Mouse (Mus musculus) brain, embryonic 14.5 days (tissue): ENCODE measurements at regions not wholly inside any gene's neighbourhood (a gene's known extent, or its start where the extent isn't known, plus 50 kb on each side); places are given as distances from the start of the nearest gene placed in this dataset.

Experiments
- DNase-seq: peaks from one replicate; pipeline ENCODE4 v3.0.0-alpha.2; 2011; ENCODE audit warnings: low read depth
- CTCF ChIP-seq: fragments of 200-500 bp; IDR thresholded peaks from 2 replicates; pipeline ENCODE4 v1.5.1; 2012; ENCODE audit warnings: inconsistent platforms, mild to moderate bottlenecking, moderate library complexity, borderline replicate concordance; ENCODE audit not compliant: insufficient read depth, insufficient read length; ENCODE audit errors: extremely low read depth
- POLR2A ChIP-seq: fragments of 200-500 bp; IDR thresholded peaks from 2 replicates; pipeline ENCODE4 v1.6.1; 2012; ENCODE audit warnings: mild to moderate bottlenecking, inconsistent platforms, borderline replicate concordance; ENCODE audit not compliant: poor library complexity, insufficient read depth, insufficient read length, severe bottlenecking; ENCODE audit errors: extremely low read depth

DNA sequence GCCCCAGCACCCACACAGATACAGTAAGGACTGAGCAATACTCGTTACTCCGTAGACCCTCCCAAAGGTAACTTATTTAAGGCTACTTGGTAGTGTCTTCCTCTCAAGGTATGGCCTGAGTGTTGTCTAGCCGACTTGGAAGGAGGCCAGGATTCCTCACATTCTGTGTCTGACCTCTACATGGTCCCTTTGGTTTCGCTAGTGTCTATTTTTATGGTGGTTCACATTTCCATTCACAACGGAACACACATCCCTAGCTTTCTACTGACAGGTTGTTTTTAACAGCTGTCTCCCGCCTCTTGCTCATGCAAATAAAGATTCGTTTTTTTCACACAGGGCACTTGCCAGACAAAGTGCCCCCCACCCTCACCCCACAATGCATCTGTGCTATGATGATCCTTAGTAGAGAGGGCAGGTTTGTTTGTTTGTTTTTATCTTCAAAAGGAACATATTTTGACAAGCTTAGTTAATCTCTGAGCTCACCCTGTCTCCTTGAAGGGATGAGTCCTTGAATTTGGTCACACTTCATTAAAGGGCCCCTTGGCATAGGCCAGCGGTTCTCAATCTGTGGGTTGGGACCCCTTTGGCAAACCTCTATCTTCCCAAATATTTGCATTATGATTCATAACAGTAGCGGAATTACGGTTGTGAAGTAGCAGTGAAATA lies 52.7 kb downstream of the Phlda1 start:
- DNase-seq = no peak
- no peak for TF ChIP-seq CTCF

DNA sequence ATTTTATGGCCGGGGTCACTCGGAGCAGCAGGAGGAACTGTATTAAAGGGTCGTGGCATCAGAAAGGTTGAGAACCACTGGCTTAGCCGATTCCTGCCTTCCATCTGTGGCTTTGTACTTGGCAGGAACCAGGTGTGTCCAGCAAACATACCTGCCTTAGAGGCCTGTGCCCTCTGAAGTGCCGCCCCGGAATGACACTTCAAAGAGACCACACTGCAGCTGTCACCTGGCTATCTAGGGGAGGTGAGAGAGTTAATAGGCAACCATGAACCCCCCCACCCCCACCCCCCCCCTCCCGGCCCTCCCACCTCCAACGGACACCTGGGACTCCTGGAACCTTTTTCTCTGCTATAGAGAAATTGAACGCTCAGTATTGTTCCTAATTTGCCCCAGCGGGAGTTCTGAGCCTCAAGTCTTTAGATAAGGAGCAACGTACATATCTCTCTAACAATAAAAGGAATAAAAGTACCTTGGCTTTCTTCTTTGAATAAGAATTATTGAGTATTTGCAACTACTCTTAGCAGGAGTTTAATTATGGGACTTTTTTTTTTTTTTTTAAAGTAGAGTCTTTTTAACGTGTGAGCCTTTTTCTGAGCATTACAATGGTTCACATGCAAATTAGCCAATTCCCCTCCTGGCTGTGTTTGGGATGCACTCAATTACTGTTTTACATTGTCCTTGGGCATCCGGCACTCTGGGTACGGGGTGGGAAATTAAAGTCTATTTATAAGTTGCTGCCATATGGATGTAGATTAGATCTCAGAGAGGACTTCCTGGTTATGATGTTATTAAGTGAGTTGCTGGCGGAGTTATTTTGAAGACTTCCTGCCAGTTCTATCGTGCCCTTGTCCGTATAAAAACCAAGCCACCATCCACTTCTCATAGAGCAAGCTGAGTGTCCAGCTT lies 53.5 kb downstream of the Phlda1 start:
- peak; percentile 55 for DNase-seq

DNA sequence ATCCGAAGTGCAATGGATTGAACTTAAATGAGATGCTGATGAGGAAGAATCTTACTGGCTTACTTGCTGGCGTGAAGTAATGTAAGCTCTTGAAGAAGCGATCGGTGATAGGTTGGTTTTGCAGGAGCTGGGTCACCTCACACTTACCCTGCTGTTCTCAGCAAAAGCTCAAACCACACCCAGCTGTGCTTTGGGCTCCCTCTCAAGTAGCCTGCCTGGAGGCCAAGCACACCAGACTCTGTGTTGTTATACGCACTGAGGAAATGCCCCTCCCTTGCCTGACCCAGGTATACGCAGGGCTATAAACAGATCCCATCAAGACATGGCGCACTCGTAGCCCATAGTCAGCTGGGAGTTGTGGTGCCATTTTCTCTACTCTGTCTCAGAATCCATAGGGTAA lies 56.5 kb downstream of the Phlda1 start:
- no peak for TF ChIP-seq CTCF
- TF ChIP-seq POLR2A = no peak
- no peak for DNase-seq

More for the DNA sequence above, 53.5 kb downstream of the Phlda1 start:
- no peak for TF ChIP-seq POLR2A
- no peak for TF ChIP-seq CTCF

DNA sequence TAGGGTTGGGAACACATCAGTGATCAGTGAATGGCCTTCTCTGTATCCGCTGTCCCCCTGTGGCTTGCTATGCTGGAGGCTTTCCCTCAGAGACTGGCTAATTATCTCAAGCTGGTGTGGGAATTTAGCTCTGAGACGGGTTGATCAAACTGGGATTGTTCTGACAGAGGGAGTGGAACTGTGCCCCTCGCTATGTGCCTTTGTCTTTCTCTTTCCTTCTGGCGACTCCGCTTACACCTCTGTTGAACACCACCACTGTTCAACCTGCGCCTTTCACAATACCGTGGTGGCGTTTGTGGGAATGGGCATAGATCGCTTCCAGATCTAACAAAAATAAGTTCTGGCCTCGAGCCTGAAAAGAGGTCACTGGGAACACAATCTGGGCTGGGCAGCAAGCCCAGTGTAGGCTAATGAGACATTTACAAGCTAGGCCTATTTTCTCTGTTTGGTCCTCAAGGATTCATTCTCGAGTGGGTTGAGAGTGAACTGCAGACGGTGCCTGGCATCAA lies 60.8 kb downstream of the Phlda1 start:
- peak; percentile 96 for DNase-seq
- TF ChIP-seq CTCF (no peak), POLR2A (no peak)

DNA sequence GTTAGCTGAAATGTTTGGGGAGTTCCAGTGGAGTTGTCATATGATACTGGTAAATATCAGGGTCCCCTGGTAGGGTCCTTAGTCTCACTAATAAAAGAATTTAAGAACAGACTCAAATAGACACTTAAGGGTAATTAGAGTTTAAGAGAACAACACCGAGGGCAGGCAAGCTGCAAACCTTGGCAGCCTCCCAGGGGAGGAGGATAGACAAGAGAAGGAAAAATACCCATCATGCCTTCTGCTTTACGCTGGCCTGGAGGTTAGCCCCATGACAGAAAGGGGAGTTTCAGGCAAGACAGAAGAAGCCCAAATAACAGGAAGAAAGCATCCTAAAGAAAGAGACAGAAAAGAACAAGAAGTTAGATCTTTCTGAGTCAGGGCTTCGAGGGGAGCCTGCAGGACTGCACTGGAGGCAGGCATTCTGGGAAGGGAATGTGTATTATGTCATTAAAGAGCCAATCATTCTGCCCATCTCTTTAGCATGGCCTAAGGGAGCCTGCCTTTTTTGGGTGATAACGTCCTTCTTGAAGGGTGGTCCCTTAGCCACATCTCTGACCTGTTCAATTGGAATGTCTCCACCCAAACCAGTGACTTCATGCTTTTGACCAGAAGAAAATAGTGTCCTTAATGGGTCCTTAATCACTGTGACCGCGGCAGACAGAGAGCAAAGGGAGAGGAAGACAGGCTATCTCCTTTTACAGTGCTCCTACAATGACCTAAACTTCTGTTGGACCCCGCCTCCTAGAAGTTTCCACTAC lies 64.6 kb downstream of the Phlda1 start:
- DNase-seq = peak; percentile 52
- no peak for TF ChIP-seq POLR2A
- TF ChIP-seq CTCF = no peak

DNA sequence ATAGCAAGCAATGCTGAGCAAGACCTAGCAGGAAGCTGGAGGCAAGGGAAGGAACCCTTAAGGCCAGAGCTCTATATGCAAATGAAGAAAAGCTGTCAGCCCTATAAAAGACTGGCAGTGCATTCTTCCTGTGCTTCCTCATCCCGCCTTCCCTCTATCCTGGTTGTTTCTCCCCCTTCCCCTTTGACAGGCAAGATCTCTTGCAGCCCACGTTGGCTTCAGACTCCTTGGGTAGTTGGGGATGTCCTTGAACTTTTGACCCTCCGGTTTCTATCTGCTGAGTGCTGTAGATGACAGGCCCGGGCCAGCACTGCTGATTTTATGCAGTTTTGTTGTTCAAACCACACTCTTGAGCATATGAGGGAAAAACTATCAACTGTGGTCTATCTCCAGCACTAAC lies 68.1 kb downstream of the Phlda1 start:
- TF ChIP-seq CTCF = no peak

DNA sequence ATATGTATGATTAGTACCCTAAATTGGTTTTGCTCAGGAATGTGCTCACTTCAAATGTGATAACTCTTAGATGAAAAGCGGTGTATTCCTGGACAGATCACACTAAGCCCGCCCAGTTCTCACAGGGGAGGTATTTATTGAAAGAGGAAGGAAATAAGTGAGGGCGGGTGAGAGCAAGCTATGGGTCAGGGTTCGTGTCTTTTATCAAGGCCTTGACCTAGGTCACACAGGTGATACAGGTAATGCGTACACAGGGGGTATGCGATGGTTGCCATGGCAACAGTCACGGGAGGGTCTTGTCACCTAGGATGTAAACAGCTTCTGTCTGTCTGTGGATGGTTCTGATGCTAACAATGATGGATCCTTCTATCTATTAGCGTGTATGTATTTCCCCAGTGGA lies 68.7 kb downstream of the Phlda1 start:
- DNase-seq = no peak
- TF ChIP-seq POLR2A (no peak), CTCF (no peak)

More for the DNA sequence above, 68.1 kb downstream of the Phlda1 start:
- no peak for DNase-seq

DNA sequence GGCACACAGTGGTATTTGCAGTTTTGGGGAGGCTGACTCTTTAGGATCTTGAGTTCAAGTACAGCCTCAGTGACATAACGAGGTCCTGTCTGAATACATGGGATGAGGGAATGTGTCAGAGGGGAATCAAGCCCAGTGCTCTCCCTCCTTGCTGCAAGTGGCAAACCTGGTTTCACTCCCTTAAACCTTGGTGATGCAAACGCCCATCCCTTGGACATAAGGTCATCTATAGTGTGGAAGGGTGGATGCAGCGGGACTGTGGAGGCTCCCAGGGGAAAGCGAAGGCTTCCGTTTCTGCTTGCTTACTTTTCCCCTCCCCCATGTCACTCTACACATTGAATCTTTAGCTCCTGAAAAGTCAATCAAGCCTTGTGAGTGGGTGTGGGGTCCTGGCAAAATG lies 69.2 kb downstream of the Phlda1 start:
- no peak for DNase-seq
- TF ChIP-seq POLR2A = no peak
- no peak for TF ChIP-seq CTCF

DNA sequence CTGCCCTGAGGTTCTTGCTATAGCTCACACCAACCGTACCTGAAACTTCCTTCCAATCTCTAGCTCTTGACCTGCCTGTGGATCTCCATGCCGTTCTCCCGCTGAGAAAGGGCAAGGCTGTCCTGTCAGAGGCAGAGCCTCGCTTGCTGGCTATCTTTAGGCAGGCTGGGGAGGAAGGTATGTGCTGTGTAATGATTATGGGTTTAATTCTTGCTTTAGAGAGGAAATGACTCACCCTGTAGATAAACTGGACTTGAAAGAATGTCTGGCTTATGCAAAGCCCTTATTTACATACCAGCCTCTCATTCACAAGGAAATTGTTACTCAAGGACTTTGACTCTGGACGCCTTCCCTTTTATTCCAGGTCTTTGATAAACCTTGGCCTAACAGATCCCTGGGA lies 69.8 kb downstream of the Phlda1 start:
- TF ChIP-seq CTCF (no peak), POLR2A (no peak)
- DNase-seq = no peak

DNA sequence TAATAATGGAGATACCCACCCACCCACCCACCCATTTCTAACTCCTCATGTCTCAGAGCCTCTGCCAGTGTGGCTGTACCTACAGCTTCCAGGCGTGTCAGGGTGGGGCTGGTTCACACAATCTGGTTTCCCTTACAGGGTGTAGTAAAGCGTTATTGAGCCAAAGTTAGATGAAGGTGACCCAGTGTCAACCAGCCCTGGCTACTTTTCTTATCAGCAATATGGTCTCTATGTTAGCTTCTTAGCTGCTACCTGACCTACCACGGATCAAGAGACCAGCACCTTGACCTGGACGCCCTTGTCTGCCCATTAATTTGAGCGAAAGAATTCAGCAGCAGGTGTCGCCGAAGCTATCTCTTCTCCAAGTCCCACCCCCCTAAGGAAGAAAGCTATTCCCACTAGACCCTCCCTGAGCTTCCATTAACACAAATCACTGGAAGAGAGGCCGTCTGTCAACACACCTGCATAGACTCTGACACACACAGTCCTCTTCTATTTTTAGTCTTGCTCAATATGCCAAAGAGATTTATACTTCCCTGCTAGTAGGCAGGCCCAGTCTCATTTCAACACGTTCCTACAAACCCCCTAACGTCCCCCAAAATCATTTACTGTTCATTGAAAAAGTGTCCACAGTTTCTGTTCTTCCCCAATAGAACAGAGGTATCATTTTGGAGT lies 70.4 kb downstream of the Phlda1 start:
- DNase-seq = no peak
- TF ChIP-seq POLR2A (no peak), CTCF (no peak)

DNA sequence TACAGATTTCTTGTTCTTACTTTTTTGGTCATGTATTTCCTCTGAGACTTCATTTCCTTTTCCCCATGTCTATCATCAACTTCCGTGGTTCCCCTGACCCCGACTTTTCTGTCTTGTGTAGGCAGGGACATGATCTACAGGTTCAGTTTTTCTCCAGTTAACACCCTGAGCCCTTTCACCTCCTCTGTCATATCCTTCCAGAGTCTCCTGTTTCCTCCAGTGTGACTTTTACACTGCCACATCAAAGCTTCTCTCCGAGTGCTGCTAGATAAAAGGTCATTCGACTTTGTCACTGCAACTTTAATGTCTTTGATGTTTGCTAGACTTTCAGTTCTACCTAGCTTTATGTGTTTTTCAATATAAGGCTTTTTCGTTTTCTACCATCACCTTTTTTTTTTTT lies 72.5 kb downstream of the Phlda1 start:
- no peak for TF ChIP-seq POLR2A
- no peak for TF ChIP-seq CTCF
- DNase-seq = no peak

DNA sequence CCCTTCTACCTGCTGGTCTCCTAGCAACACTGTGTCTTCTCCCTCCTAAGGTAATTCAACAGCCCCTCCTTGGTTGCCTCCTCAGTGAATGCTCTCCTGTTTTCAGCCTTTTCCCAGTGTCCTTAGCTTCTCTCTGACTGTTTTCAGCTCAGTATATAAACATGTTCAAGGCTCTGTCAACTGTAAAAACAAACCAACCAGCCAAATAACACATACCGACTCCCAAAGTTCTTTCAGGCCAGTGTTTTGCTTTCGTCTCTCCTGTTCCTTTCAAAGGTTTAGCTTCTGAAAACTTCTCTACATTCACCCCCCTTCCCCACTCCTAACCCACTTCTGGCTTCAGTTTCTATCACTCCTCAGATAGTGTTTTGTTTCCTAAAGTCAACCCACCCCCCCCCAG lies 73.4 kb downstream of the Phlda1 start:
- TF ChIP-seq CTCF = no peak
- no peak for TF ChIP-seq POLR2A
- no peak for DNase-seq
